Mouse (Mus musculus) liver, embryonic 15.5 days (tissue): ENCODE data around the gene Abcf2. TPM values are rescaled to one million over a fixed set of nuclear protein-coding genes. Genes with fewer than 3 reads are reported as not detected.
A peak's percentile ranks its signal among the peaks of the same experiment; 100 is the strongest.

ENCODE experiments used
- ATAC-seq: fragments of 200-750 bp; cut with Nextera tagmentation; 2 replicates; pipeline ENCODE4 v1.8.0; 2017; ENCODE audit warnings: moderate number of reproducible peaks, mild to moderate bottlenecking, moderate library complexity; ENCODE audit not compliant: insufficient read depth
- H3K27ac ChIP-seq: fragments of 300-500 bp; sonication (generic); replicated peaks from 2 replicates; pipeline ENCODE4 v1.5.1; 2015; ENCODE audit warnings: mild to moderate bottlenecking, inconsistent platforms
- H3K27me3 ChIP-seq: fragments of 300-500 bp; sonication (generic); 2 replicates; pipeline ENCODE4 v1.6.1; 2015; ENCODE audit warnings: mild to moderate bottlenecking, inconsistent platforms
- H3K36me3 ChIP-seq: fragments of 300-500 bp; sonication (generic); replicated peaks from 2 replicates; pipeline ENCODE4 v1.6.1; 2015; ENCODE audit warnings: moderate library complexity, mild to moderate bottlenecking, inconsistent platforms
- H3K4me1 ChIP-seq: fragments of 300-500 bp; sonication (generic); replicated peaks from 2 replicates; pipeline ENCODE4 v1.6.1; 2015; ENCODE audit warnings: inconsistent platforms
- H3K4me2 ChIP-seq: fragments of 300-500 bp; sonication (generic); 2 replicates; pipeline ENCODE4 v1.6.1; 2015; ENCODE audit warnings: moderate library complexity, mild to moderate bottlenecking, inconsistent platforms
- H3K4me3 ChIP-seq: fragments of 300-500 bp; sonication (generic); replicated peaks from 2 replicates; pipeline ENCODE4 v1.5.1; 2015; ENCODE audit warnings: mild to moderate bottlenecking, inconsistent platforms
- H3K9ac ChIP-seq: fragments of 300-500 bp; sonication (generic); 2 replicates; pipeline ENCODE4 v1.6.1; 2015; ENCODE audit warnings: moderate library complexity, mild to moderate bottlenecking, inconsistent platforms
- H3K9me3 ChIP-seq: fragments of 300-500 bp; sonication (generic); replicated peaks from 2 replicates; pipeline ENCODE4 v1.6.1; 2016; ENCODE audit warnings: inconsistent platforms
- WGBS: fragments of 180-500 bp; shearing (Covaris S2); methylation state at CpG from one replicate; pipeline ENCODE4 v1.1.7; 2015; ENCODE audit warnings: mixed read lengths; ENCODE audit not compliant: insufficient replicate concordance; 5-methylcytosine and 5-hydroxymethylcytosine counted together
- polyA plus RNA-seq: library from polyadenylated mRNA; unstranded; fragments of >200 nt; fragmentation: Nextera tagmentation; extraction: Ambion mirVana; gene quantifications from 2 replicates; pipeline ENCODE4 v1.2.1, GENCODE M21; 2015

The Abcf2 gene
- polyA plus RNA-seq = 43.2 and 44.4 TPM in 2 replicates

- Histone ChIP-seq H3K4me1 (peaks cover 26% of the 10 kb centered on the region), H3K27ac (peak within 1 kb of the TSS; percentile 76), H3K4me2 (peak within 1 kb of the TSS; percentile 98), H3K36me3 (peaks cover 28% of the 10 kb centered on the region), H3K9me3 (no peaks in the 10 kb centered on the region), H3K27me3 (no peaks in the 10 kb centered on the region), H3K4me3 (peak within 1 kb of the TSS; percentile 82), H3K9ac (peak within 1 kb of the TSS; percentile 84)
- under 1% methylated on average over 48 of the region's 48 CpGs for WGBS
- peak; percentile 96 for ATAC-seq
These were observed at the start of gene Abcf2 for GRCm38 (mm10) chr5:24577183-24577929. Abcf2 (minus strand) TSS chr5:24577467.

DNA sequence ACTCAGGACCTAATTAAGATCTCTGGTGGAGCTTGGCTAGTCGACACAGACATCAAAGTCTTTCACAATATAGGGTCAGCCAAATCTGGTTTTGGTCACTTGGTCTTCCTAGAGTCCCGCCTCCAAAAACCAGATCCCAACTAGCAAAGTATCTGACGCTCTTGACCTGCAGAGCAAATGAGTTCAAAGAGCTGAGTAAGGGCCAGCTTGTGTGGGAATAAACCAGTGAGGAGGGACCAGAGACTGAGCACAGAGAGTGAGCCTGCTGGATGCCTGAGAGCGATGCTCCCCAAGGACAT lies 47.5 kb upstream of the Abcf2 start:
- no peak overlapping the region for H3K27ac ChIP-seq
- H3K4me1 ChIP-seq = no peaks in the 10 kb centered on the region
- H3K9ac ChIP-seq = no peak overlapping the region
- WGBS = 27% methylated on average over 4 of the region's 4 CpGs
- no peak for ATAC-seq
- H3K27me3 ChIP-seq = peaks cover 48% of the 10 kb centered on the region
- H3K9me3 ChIP-seq = no peaks in the 10 kb centered on the region
- no peak overlapping the region for H3K4me2 ChIP-seq
- H3K36me3 ChIP-seq = no peaks in the 10 kb centered on the region
- H3K4me3 ChIP-seq = no peak overlapping the region

- Histone ChIP-seq H3K27ac (no peak within 1 kb of the TSS), H3K4me1 (no peaks in the 10 kb centered on the region), H3K36me3 (no peaks in the 10 kb centered on the region), H3K27me3 (peaks cover 48% of the 10 kb centered on the region), H3K9me3 (no peaks in the 10 kb centered on the region), H3K4me3 (peak within 1 kb of the TSS; percentile 29), H3K9ac (no peak within 1 kb of the TSS), H3K4me2 (peak within 1 kb of the TSS; percentile 59)
- WGBS = 5% methylated on average over 37 of the region's 37 CpGs
- ATAC-seq = no peak
These were observed 46.9 kb upstream of the Abcf2 start, which contains the start of gene Smarcd3 for GRCm38 (mm10) chr5:24623986-24624821. Smarcd3 (minus strand) TSS chr5:24624411.

DNA sequence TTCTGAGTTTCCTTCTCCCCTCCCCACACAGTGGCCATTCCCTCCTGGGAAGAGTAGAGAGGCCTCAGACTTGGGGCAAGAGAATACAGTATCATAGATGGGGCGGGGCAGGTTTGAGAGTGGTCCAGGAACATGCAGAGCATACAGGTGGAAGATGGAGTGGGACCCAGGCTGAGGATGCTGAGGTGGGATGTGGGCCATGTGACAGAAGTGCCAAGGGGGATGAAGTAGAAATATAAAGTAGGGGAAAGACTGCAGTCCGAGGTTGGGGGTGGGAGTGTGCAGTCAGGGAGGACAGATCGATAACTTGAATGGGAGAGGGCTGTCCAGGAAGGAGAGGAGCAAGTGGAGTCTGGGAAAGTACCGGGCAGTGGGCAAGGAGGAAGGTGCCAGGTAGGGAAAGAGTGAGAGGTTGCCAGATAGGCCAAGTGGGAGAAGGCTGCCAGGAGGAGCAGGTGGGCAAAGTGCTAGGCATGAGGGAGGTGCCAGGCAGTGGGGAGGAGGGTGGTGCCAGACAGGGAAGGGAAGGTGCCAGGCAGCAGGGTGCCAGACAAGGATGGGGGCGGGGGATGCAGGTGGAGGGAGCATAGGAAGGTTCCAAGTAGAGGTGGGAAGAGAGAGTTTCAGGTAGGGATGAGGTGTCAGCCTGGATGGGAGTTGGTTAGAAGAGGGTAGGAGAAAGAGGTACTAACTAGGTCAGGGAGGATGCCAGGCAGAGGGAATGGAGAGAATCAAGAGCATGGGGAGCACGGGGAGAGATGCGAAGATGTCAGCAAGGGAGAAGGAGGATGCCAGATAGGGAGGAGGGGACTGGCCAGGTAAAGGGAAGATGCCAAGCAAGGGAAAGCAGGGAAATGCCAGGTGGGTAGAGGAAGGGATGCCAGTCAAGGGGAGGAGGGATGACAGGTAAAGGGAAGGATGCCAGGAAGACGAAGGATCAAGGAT lies 46.0 kb upstream of the Abcf2 start:
- H3K27me3 ChIP-seq = peaks cover 48% of the 10 kb centered on the region
- H3K9me3 ChIP-seq = no peaks in the 10 kb centered on the region
- no peaks in the 10 kb centered on the region for H3K36me3 ChIP-seq
- H3K4me1 ChIP-seq = no peaks in the 10 kb centered on the region
- H3K9ac ChIP-seq = no peak overlapping the region
- no peak for ATAC-seq
- 34% methylated on average over 8 of the region's 8 CpGs for WGBS
- no peak overlapping the region for H3K4me2 ChIP-seq
- H3K27ac ChIP-seq = no peak overlapping the region
- H3K4me3 ChIP-seq = no peak overlapping the region

DNA sequence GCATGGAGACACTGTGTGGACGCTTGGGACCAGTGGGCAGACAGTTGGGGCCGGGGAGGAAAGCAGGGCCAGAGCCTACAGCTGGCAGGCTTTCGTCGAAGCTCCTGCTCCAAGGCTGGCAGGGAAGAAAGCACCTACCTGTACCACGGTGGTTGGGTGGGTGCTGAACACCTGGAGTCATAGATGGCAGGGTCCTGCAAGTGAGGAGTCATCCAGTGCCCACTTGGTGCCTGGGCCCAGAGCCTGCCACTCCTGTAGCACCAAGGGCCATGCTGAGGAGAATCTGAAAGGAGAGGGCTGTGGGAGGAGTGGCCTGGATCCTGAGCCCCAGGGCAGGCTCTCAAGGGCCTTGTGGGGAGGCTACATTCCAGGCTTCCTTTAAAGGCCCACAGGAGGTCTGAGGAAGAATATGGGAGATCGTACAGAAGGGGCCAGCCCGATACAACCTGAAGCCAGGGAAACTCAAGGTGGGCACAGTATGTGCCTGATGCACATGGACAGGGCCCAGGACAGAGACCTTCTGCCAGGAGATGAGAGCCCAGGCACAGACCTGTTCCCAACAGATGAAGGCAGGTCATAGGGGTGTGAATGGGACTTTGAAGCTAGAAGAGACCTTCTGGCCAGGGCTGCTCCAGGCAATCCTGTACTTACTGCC lies 45.2 kb upstream of the Abcf2 start:
- Histone ChIP-seq H3K4me1 (no peaks in the 10 kb centered on the region), H3K27me3 (peaks cover 48% of the 10 kb centered on the region), H3K36me3 (no peaks in the 10 kb centered on the region), H3K4me3 (no peak overlapping the region), H3K27ac (no peak overlapping the region), H3K4me2 (no peak overlapping the region), H3K9ac (no peak overlapping the region), H3K9me3 (no peaks in the 10 kb centered on the region)
- no peak for ATAC-seq
- WGBS = 57% methylated on average over 7 of the region's 7 CpGs

DNA sequence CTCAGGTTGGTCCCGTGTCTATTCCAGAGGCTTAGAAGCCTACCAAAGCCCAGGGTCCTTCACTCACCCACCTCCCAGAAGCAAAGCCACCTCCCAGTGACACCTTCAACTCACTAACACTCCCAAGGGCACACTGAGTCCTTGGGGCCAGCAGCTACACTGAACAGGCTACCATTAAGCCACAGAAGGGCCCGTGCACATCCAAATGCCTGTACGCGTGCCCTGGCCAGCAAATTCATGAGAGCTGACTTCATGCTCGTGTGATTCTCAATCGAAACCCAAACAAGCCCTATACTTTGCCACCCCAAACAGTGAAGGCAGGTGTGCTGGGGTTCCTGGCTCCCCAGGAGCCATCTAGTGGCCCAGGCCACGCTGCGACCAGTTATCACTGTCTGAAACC lies 43.4 kb upstream of the Abcf2 start:
- Histone ChIP-seq H3K36me3 (no peaks in the 10 kb centered on the region), H3K9me3 (no peaks in the 10 kb centered on the region), H3K4me2 (no peak overlapping the region), H3K27ac (no peak overlapping the region), H3K4me1 (no peaks in the 10 kb centered on the region), H3K4me3 (no peak overlapping the region), H3K27me3 (peaks cover 48% of the 10 kb centered on the region), H3K9ac (no peak overlapping the region)
- ATAC-seq = no peak
- 66% methylated on average over 8 of the region's 8 CpGs for WGBS

- Histone ChIP-seq H3K4me3 (no peak overlapping the region), H3K36me3 (no peaks in the 10 kb centered on the region), H3K4me1 (no peaks in the 10 kb centered on the region), H3K27ac (no peak overlapping the region), H3K9ac (no peak overlapping the region), H3K27me3 (peaks cover 48% of the 10 kb centered on the region), H3K9me3 (no peaks in the 10 kb centered on the region), H3K4me2 (no peak overlapping the region)
- no peak for ATAC-seq
- 57% methylated on average over 8 of the region's 8 CpGs for WGBS
These were observed 42.8 kb upstream of the Abcf2 start for GRCm38 (mm10) chr5:24620116-24620515.

DNA sequence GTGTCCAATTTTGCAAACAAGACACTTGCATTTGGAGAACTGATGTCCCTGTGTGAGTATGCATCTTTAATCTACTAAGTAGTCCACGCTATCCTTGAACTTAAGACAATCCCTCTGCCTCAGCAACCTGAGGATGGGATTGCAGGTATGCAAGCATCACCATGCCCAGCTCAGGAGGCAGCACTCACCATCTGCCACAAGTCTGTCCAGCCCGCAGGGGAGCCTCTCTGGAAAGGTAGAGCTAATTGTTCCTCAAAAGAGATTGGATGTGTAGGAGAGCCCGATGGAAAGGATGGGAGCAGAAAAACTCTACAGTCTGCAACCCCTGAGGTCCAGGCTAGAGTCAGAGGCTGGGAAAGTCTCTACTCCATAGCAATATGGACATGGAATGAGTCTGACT lies 41.7 kb upstream of the Abcf2 start:
- Histone ChIP-seq H3K27me3 (peaks cover 36% of the 10 kb centered on the region), H3K27ac (no peak overlapping the region), H3K4me1 (no peaks in the 10 kb centered on the region), H3K9me3 (no peaks in the 10 kb centered on the region), H3K36me3 (no peaks in the 10 kb centered on the region), H3K4me3 (no peak overlapping the region), H3K4me2 (no peak overlapping the region), H3K9ac (no peak overlapping the region)
- ATAC-seq = no peak
- WGBS = 54% methylated on average over 3 of the region's 3 CpGs

DNA sequence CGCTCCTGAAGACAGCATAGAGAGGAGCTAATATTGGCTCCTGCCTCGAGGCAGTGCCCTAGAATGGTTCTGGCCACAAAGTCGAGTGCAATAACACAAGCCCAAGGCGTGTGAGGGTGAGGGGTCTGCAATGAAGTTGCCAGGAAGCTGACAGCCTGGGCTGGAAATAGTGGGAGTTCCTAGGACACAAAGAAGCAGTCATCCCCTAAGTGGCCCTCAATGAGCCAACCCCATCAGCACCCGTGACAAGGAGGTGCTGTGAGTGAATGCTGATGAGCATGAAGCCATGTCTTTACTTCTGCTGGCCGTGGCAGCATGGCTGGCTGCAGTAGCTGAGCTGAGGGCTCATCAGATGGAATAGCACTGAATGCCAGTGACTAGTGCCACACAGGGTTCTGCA lies 37.8 kb upstream of the Abcf2 start:
- no peak overlapping the region for H3K27ac ChIP-seq
- H3K4me1 ChIP-seq = no peaks in the 10 kb centered on the region
- peaks cover 2% of the 10 kb centered on the region; the same call in 1 of the 2 replicates for H3K27me3 ChIP-seq
- H3K36me3 ChIP-seq = no peaks in the 10 kb centered on the region
- H3K9ac ChIP-seq = no peak overlapping the region
- H3K9me3 ChIP-seq = no peaks in the 10 kb centered on the region
- ATAC-seq = no peak
- no peak overlapping the region for H3K4me3 ChIP-seq
- 53% methylated on average over 6 of the region's 6 CpGs for WGBS
- H3K4me2 ChIP-seq = no peak overlapping the region

DNA sequence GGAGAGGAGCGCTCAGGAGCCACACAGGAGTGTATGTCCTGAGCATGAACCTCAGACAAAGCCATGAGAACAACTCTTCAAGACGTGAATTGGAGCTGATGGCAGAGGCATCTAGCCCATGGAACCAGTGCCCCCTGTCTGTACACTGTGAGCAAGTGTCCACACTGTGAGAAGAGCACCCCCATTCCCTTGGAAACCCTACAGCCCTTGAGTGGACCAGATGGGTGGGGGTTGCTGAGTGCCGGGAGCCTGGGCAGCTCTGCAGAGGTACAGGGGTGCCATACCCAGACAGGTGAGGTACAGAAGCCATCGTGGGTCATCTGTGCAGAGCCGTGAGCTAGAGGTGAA lies 35.0 kb upstream of the Abcf2 start:
- H3K9me3 ChIP-seq = no peaks in the 10 kb centered on the region
- no peak overlapping the region for H3K4me3 ChIP-seq
- peaks cover 25% of the 10 kb centered on the region for H3K27me3 ChIP-seq
- no peak overlapping the region for H3K4me2 ChIP-seq
- 72% methylated on average over 5 of the region's 5 CpGs for WGBS
- H3K36me3 ChIP-seq = no peaks in the 10 kb centered on the region
- H3K9ac ChIP-seq = no peak overlapping the region
- no peaks in the 10 kb centered on the region for H3K4me1 ChIP-seq
- no peak overlapping the region for H3K27ac ChIP-seq
- ATAC-seq = no peak
